16 mouse cellular contexts compared by ENCODE assay signal in the genomic region with DNA sequence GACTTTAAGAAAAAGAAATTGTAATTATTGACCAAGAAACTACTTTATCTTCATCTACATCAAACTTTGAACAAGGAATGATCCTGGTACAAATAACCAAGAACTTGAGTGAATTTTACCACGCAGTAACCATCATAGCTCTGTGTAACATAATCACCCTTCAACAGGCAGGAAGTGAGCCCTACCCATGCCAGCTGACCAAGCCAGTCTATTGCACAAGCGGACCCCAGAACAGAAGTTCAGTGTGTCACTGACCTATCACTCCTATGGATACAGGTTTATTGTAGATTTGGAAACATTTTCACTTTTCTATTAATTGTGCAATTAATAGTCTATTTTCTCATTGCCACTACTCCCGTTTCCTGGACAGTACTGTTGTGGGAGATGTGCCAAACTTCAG. TPM values are rescaled to one million over a fixed set of nuclear protein-coding genes. Genes with fewer than 3 reads are reported as not detected.
"Had no signal": no experiment of that assay in that cellular context is flagged by ENCODE, and none has a peak within 500 bp of the region (broad histone marks: within the 10 kb centered on the region; RNA-seq: fewer than 3 reads in every experiment).

No protein-coding gene starts in this region.

- DNase-seq: lung, adult 18-20 months; lung, embryonic 14.5 days; lung, postnatal 10 days; lung, postnatal 4 days; right cerebral cortex, postnatal 14 days; thymus, adult 2 months; thymus, postnatal 25 days had no signal

- H3K9ac ChIP-seq: liver, embryonic 12.5 days; liver, embryonic 14.5 days; lung, embryonic 14.5 days; midbrain, embryonic 13.5 days; midbrain, embryonic 15.5 days; neural tube, embryonic 12.5 days; stomach, embryonic 15.5 days had no signal

- H3K9me3 ChIP-seq: liver, embryonic 12.5 days; midbrain, embryonic 10.5 days; midbrain, embryonic 13.5 days; midbrain, embryonic 15.5 days; neural tube, embryonic 12.5 days; stomach, embryonic 15.5 days had no signal

- H3K36me3 ChIP-seq: liver, embryonic 12.5 days; midbrain, embryonic 10.5 days; midbrain, embryonic 13.5 days; midbrain, embryonic 15.5 days; neural tube, embryonic 12.5 days; stomach, embryonic 15.5 days had no signal

- H3K4me1 ChIP-seq: liver, embryonic 12.5 days; neural tube, embryonic 12.5 days; stomach, embryonic 15.5 days had no signal

- ATAC-seq: liver, embryonic 12.5 days; midbrain, embryonic 13.5 days; midbrain, embryonic 15.5 days had no signal

- H3K4me3 ChIP-seq: liver, embryonic 12.5 days; midbrain, embryonic 10.5 days; midbrain, embryonic 13.5 days; midbrain, embryonic 15.5 days; neural tube, embryonic 12.5 days; stomach, embryonic 15.5 days had no signal

- H3K4me2 ChIP-seq: liver, embryonic 12.5 days; lung, embryonic 14.5 days; midbrain, embryonic 13.5 days; midbrain, embryonic 15.5 days; neural tube, embryonic 12.5 days; stomach, embryonic 15.5 days had no signal

- H3K27ac ChIP-seq: liver, embryonic 12.5 days; liver, embryonic 14.5 days; midbrain, embryonic 10.5 days; midbrain, embryonic 13.5 days; midbrain, embryonic 15.5 days; neural tube, embryonic 12.5 days; stomach, embryonic 15.5 days; stomach, postnatal 0 days had no signal

- H3K27me3 ChIP-seq: liver, embryonic 12.5 days; midbrain, embryonic 13.5 days; midbrain, embryonic 15.5 days; neural tube, embryonic 12.5 days; stomach, embryonic 15.5 days had no signal

RNA-seq across cellular contexts. Expression of a gene that starts 3.4 kb away (rescaled TPM):
- total RNA-seq: megakaryocyte-erythroid progenitor cell, adult 5-6 weeks had no signal
